Mouse (Mus musculus) stomach, embryonic 16.5 days (tissue): Measurements from ENCODE around the gene Hnrnpd. TPM values are rescaled to one million over a fixed set of nuclear protein-coding genes. Genes with fewer than 3 reads are reported as not detected.

Experiments used
- ATAC-seq: fragments of 200-750 bp; cut with Nextera tagmentation; 2 replicates; pipeline ENCODE4 v1.8.0; 2017; ENCODE audit warnings: moderate number of reproducible peaks, moderate TSS enrichment; ENCODE audit not compliant: insufficient read depth, low FRiP score
- H3K27ac ChIP-seq: fragments of 300-500 bp; sonication (generic); 2 replicates; pipeline ENCODE4 v1.5.1; 2014; ENCODE audit warnings: low read length
- H3K27me3 ChIP-seq: fragments of 300-500 bp; sonication (generic); 2 replicates; pipeline ENCODE4 v1.6.1; 2014; ENCODE audit warnings: low read length, control low read depth, mixed read lengths; ENCODE audit not compliant: control insufficient read depth, insufficient read depth
- H3K36me3 ChIP-seq: fragments of 300-500 bp; sonication (generic); 2 replicates; pipeline ENCODE4 v1.6.1; 2014; ENCODE audit warnings: low read length; ENCODE audit not compliant: control insufficient read depth, insufficient read depth
- H3K4me1 ChIP-seq: fragments of 300-500 bp; sonication (generic); 2 replicates; pipeline ENCODE4 v1.6.1; 2014; ENCODE audit warnings: low read length, control low read depth, mixed read lengths; ENCODE audit not compliant: control insufficient read depth, insufficient read depth
- H3K4me2 ChIP-seq: fragments of 300-500 bp; sonication (generic); 2 replicates; pipeline ENCODE4 v1.6.1; 2014; ENCODE audit warnings: low read depth, low read length, mixed read lengths
- H3K4me3 ChIP-seq: fragments of 300-500 bp; sonication (generic); replicated peaks from 2 replicates; pipeline ENCODE4 v1.5.1; 2014; ENCODE audit warnings: mild to moderate bottlenecking, low read length
- H3K9ac ChIP-seq: fragments of 300-500 bp; sonication (generic); 2 replicates; pipeline ENCODE4 v1.6.1; 2014; ENCODE audit warnings: low read length
- H3K9me3 ChIP-seq: fragments of 300-500 bp; sonication (generic); replicated peaks from 2 replicates; pipeline ENCODE4 v1.6.1; 2016; ENCODE audit warnings: low read length, control low read depth; ENCODE audit not compliant: control insufficient read depth
- WGBS: fragments of 180-500 bp; shearing (Covaris S2); extraction: QIAGEN DNeasy Blood & Tissue Kit; methylation state at CpG from one replicate; pipeline ENCODE4 v1.1.7; 2014; 5-methylcytosine and 5-hydroxymethylcytosine counted together
- polyA plus RNA-seq: library from polyadenylated mRNA; unstranded; fragments of >200 nt; fragmentation: Nextera tagmentation; extraction: Ambion mirVana; gene quantifications from 2 replicates; pipeline ENCODE4 v1.2.1, GENCODE M21; 2015

Hnrnpd gene
- polyA plus RNA-seq, 1 experiment from 2014 or later = 39.1 TPM

DNA sequence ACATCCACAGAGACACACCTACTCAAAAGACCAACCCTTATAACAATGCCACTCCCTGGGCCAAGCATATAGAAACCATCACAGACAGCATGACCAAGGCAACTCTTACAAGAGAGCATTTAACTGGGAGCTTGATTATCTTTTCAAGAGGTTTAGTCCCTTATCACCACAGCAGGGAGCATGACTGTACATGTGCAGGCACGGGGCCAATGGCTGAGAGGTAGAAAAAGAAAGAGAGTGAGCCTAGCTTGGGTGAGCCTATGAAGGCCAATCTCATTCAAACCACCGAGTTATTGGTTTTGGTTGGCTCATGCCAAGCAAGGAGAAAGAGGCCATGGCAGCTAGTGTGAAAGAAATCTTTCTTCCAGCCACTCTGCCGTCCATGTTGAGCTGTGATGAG, 26.7 kb upstream of the Hnrnpd start:
- Histone ChIP-seq H3K4me1 (no peaks in the 10 kb centered on the region), H3K4me3 (no peak overlapping the region), H3K9me3 (no peaks in the 10 kb centered on the region), H3K4me2 (peak overlapping the region; percentile 23; the same call in 1 of the 2 replicates), H3K27me3 (no peaks in the 10 kb centered on the region), H3K36me3 (no peaks in the 10 kb centered on the region), H3K27ac (peak overlapping the region; percentile 87), H3K9ac (no peak overlapping the region)
- ATAC-seq = peak; percentile 63; the same call in 1 of the 2 replicates
- 43% methylated on average over 3 of the region's 3 CpGs for WGBS

DNA sequence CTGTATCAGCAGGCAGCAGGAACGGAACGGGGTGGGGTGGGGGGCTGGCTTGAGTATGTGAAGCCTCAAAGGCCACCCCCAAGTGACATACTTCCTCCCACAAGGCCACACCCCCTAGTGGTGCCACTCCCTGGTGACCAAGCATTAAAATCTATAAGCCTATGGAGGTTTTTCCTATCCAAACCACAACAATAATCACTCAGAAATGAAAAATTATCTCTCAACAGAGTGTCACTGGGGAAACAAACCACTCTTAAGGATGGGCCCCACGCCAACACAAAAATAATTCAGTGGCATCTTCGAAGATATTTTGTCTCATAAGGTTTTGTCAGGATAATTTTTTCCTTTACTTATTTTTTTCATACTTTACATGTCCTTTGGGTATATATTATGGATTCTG, 25.2 kb upstream of the Hnrnpd start:
- no peaks in the 10 kb centered on the region for H3K27me3 ChIP-seq
- 64% methylated on average over 4 of the region's 4 CpGs for WGBS
- no peaks in the 10 kb centered on the region for H3K36me3 ChIP-seq
- H3K4me2 ChIP-seq = no peak overlapping the region
- no peak overlapping the region for H3K9ac ChIP-seq
- no peak overlapping the region for H3K27ac ChIP-seq
- no peaks in the 10 kb centered on the region for H3K9me3 ChIP-seq
- H3K4me3 ChIP-seq = no peak overlapping the region
- H3K4me1 ChIP-seq = no peaks in the 10 kb centered on the region
- no peak for ATAC-seq

DNA sequence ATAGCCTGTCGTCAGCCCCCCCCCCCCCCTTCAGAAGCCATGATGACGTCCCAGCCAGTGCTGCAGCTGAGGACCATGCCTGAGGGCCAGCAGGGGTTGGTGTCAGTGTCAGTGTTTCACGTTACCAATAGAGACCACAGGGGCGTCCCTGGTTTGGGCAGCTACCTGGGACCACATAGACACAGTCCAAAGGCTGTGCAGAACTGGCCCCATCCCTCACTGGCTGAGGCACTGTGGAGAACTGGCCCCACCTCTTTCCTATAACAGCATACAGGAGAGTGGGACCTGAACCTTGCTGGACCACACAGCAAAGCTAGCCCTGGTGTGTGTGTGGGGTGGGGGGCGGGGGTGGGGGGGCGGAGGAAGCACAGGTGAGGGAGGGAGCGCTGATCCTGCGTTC, 21.8 kb upstream of the Hnrnpd start:
- 54% methylated on average over 8 of the region's 8 CpGs for WGBS
- no peaks in the 10 kb centered on the region for H3K9me3 ChIP-seq
- no peak overlapping the region for H3K4me2 ChIP-seq
- ATAC-seq = peak; percentile 21; the same call in 1 of the 2 replicates
- H3K27me3 ChIP-seq = no peaks in the 10 kb centered on the region
- H3K4me1 ChIP-seq = no peaks in the 10 kb centered on the region
- H3K36me3 ChIP-seq = no peaks in the 10 kb centered on the region
- H3K4me3 ChIP-seq = no peak overlapping the region
- H3K9ac ChIP-seq = no peak overlapping the region
- H3K27ac ChIP-seq = no peak overlapping the region

DNA sequence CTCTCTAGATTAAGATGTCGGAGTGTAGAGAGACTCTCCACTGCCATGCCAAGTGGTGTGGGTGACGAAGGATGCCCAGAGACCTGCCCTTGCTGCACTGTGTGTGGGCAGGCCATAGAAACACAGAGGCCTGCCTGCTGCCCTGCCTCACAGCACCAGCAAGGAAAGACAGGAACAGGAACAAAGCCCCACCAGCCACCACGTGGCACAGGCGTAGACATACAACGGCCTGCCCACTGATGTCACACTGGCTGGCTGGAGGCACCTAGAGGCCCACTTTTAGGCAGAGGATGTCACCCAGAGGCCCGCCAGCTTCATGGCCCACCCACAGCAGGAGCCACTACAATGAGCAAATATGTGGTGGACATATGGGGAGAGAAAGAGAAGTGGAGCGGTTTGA, 21.3 kb upstream of the Hnrnpd start:
- H3K27me3 ChIP-seq = no peaks in the 10 kb centered on the region
- no peak overlapping the region for H3K27ac ChIP-seq
- no peaks in the 10 kb centered on the region for H3K4me1 ChIP-seq
- 83% methylated on average over 7 of the region's 7 CpGs for WGBS
- H3K4me3 ChIP-seq = no peak overlapping the region
- no peaks in the 10 kb centered on the region for H3K36me3 ChIP-seq
- H3K9ac ChIP-seq = no peak overlapping the region
- no peak overlapping the region for H3K4me2 ChIP-seq
- no peaks in the 10 kb centered on the region for H3K9me3 ChIP-seq
- no peak for ATAC-seq

DNA sequence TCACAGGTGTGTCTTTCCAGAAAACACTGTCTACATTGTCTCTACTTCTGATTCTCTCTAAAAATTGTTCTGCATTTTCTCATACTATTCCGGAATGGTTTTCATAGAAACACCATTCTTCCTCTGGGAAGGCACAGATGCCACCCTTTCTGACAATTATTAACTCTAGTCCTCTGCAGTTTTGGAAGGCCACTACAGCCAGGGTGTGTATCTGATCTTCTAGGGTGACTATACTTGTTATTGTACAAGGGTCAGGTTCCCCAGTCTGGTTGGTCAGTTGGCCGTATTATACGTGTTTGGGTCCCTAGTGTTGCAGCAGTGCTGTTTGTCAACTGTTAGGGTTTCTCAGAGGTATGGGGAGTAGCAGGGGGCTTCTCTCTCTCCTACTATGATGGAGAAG, 15.9 kb upstream of the Hnrnpd start:
- Histone ChIP-seq H3K27me3 (no peaks in the 10 kb centered on the region), H3K36me3 (no peaks in the 10 kb centered on the region), H3K4me2 (no peak overlapping the region), H3K27ac (no peak overlapping the region), H3K9me3 (no peaks in the 10 kb centered on the region), H3K4me3 (no peak overlapping the region), H3K9ac (no peak overlapping the region), H3K4me1 (no peaks in the 10 kb centered on the region)
- WGBS = 85% methylated on average over 3 of the region's 3 CpGs
- ATAC-seq = no peak

DNA sequence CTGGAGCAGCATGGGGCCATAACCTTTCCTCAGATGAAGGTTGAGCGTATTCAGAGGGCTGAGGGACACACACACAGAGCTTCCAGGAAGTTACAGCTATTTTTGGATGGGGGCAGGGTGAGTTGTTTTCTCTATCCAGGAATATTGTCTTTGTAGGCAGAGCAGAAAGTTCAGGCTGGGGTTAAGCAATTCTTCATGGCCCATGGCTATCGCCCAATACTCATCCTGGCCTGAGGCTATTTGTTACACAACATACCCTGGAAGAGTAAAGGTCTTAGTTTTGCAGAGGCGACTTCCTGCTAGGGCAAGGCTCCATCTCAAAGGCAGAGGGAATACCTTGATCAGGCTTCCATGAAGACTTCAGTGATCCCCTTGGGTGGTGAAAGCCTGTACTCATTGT, 15.4 kb upstream of the Hnrnpd start:
- Histone ChIP-seq H3K4me2 (no peak overlapping the region), H3K27me3 (no peaks in the 10 kb centered on the region), H3K36me3 (no peaks in the 10 kb centered on the region), H3K9me3 (no peaks in the 10 kb centered on the region), H3K27ac (no peak overlapping the region), H3K4me3 (no peak overlapping the region), H3K9ac (no peak overlapping the region), H3K4me1 (no peaks in the 10 kb centered on the region)
- 66% methylated on average over 3 of the region's 3 CpGs for WGBS
- ATAC-seq = no peak

DNA sequence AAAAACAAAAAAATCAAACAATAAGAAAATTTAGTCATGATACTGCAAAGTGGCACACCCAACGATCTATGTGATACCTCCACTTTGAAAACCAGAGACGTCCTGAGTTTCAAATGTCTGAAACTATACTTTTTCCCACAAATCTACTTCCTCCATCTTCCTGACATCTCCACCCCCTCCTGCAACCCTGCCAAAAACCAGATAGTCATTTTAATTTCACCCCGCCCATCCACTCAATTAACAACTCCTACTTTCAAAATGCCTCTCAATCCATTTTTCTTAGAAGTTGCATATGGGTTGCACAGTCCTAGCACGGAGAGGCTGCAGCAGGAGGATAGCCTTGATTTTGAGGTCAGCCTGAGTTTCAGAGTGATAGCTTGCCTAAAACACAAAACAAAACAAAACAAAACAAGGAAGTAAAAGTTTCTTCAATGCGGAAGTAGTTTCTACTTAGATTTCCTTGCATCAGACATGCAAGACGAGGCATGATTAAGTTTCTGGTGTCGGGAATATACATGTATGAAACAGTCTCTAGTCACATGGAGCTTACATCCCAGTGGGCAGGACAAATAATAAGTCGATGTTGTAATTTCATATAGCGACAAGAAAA, 4.8 kb upstream of the Hnrnpd start:
- H3K4me3 ChIP-seq = no peak overlapping the region
- H3K4me1 ChIP-seq = peaks cover 3% of the 10 kb centered on the region
- no peaks in the 10 kb centered on the region for H3K27me3 ChIP-seq
- no peaks in the 10 kb centered on the region for H3K36me3 ChIP-seq
- ATAC-seq = no peak
- no peak overlapping the region for H3K27ac ChIP-seq
- H3K9me3 ChIP-seq = no peaks in the 10 kb centered on the region
- H3K4me2 ChIP-seq = no peak overlapping the region
- H3K9ac ChIP-seq = no peak overlapping the region
- 82% methylated on average over 9 of the region's 9 CpGs for WGBS

DNA sequence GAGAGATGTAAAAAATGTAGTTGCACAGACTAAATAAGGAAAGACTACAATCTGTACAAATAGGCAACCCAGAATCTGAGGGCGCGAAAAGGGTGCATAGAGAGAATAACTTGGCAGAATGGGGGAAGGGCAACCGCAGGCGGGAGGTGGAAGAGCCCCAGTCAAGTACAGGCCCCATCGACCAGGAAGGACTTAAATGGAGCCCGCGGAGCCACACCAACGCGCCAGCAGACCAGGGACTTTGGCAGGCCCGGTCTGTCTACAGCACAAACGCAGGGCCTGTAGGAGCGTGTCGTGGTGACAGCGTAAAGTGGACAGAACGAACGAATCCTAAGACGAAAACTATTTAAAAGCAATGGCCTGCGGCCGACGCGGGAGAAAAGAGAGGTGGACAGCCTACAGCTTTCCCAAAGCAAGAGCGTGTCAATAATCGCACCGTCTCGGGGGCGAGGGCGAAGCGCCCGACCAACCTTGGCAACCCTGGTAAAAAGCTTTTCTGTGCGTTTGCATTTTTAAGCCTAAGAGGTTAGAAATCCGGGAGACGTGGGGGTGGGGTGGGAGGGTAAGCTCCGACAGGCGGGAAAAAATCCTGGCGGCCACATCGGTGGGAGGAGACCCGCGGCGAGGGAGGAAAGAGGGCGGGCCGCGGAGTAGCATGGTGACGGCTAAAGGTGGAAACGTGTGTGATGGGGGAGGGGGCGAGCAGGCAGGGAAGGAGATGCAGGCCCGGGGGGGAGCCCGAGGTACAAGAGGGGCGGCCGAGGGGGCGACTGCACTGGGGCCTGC, 1.0 kb downstream of the Hnrnpd start:
- WGBS = under 1% methylated on average over 47 of the region's 50 CpGs
- H3K27ac ChIP-seq = peak overlapping the region; percentile 99
- H3K9me3 ChIP-seq = no peaks in the 10 kb centered on the region
- H3K36me3 ChIP-seq = peaks cover 6% of the 10 kb centered on the region; the same call in 1 of the 2 replicates
- peak overlapping the region; percentile 71 for H3K4me3 ChIP-seq
- peak; percentile 69 for ATAC-seq
- H3K27me3 ChIP-seq = no peaks in the 10 kb centered on the region
- peak overlapping the region; percentile 79 for H3K4me2 ChIP-seq
- peak overlapping the region; percentile 98 for H3K9ac ChIP-seq
- H3K4me1 ChIP-seq = peaks cover 27% of the 10 kb centered on the region

DNA sequence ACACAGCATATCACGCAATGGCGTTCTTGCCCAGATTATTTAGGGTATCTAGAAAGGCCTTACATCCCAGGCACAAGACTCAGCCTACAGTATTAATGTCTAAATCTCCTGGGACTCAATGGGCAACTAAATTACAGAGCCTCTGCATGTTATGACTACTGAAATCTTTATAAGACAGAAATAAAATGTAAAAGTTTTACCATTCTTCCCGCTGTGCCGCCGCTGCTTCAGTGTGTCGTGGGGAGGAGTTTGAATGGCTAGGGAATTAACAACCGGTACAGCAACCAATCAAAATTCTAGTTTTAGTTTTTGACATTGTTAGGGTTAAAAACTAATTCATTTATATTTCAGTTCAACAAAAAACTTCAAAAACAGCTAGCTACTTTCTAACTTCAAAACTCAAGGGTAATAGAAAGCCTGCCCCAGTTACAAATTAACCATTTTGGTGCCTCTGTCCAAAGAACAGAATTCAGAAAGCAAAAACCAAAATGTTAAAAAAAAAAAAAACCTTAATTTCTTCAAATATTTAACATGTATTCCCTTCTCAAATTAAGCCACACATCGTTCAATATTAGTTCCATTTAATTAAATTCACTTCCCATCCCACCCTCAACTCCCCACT, 2.3 kb downstream of the Hnrnpd start:
- H3K4me3 ChIP-seq = peak overlapping the region; percentile 71
- H3K4me2 ChIP-seq = peak overlapping the region; percentile 79
- peaks cover 6% of the 10 kb centered on the region; the same call in 1 of the 2 replicates for H3K36me3 ChIP-seq
- H3K9me3 ChIP-seq = no peaks in the 10 kb centered on the region
- no peaks in the 10 kb centered on the region for H3K27me3 ChIP-seq
- peak overlapping the region; percentile 98 for H3K9ac ChIP-seq
- H3K27ac ChIP-seq = peak overlapping the region; percentile 99; the same call in 1 of the 2 replicates
- ATAC-seq = no peak
- WGBS = 3% methylated on average over 8 of the region's 8 CpGs
- peaks cover 27% of the 10 kb centered on the region for H3K4me1 ChIP-seq
